Comparison of ENCODE assay signal across 28 mouse cellular contexts in genomic region chr14:33476094-33476760, GRCm38 (mm10). TPM values are rescaled to one million over a fixed set of nuclear protein-coding genes. Genes with fewer than 3 reads are reported as not detected.
DNase-seq lines count a peak whose midpoint lies in the region; ATAC-seq lines count a peak whose summit lies in the region.
"Had no signal": no experiment of that assay in that cellular context is flagged by ENCODE, and none has a peak within 500 bp of the region (broad histone marks: within the 10 kb centered on the region; RNA-seq: fewer than 3 reads in every experiment).

No protein-coding gene starts in this region.

- no peak for ATAC-seq in intestine, embryonic 14.5 days (replicated peaks; ENCODE audit: low FRiP score, low TSS enrichment, low read depth)
- no peak for ATAC-seq in intestine, embryonic 16.5 days
- ATAC-seq: CD4-positive, CD25-positive, alpha-beta regulatory T cell, adult 4 months; forebrain, embryonic 13.5 days; hindbrain, postnatal 0 days; intestine, postnatal 0 days; liver, embryonic 12.5 days; liver, postnatal 0 days had no signal

- H3K4me1 ChIP-seq in intestine, embryonic 14.5 days (replicated peaks; ENCODE audit: control insufficient read depth, insufficient read depth, low read length), result no peaks in the 10 kb centered on the region
- H3K4me1 ChIP-seq in intestine, embryonic 16.5 days (ENCODE audit: control insufficient read depth, insufficient read depth, low read length), result no peaks in the 10 kb centered on the region
- H3K4me1 ChIP-seq: forebrain, embryonic 13.5 days; liver, embryonic 12.5 days had no signal

- peak; percentile 21 to 47 for DNase-seq in frontal cortex, postnatal 36 days (ENCODE audit: low spot score in 2 of 2)
- no peak for DNase-seq in frontal cortex, postnatal 14 days (ENCODE audit: low spot score in 2 of 2)
- DNase-seq in intestine, embryonic 14.5 days (ENCODE audit: low spot score), result peak; percentile 43
- peak; percentile 44 for DNase-seq in right cerebral cortex, adult 18-20 months
- no peak for DNase-seq in right cerebral cortex, postnatal 14 days
- peak; percentile 9 for DNase-seq in yolk sac, embryonic 10.5 days (ENCODE audit: low spot score)
- DNase-seq in urinary bladder, postnatal 4 days (ENCODE audit: low spot score in 2 of 2), result no peak
- DNase-seq: adrenal gland, postnatal 25 days; cerebellum, adult 18-20 months; cerebellum, postnatal 10 days; gastrocnemius, postnatal 10 days; heart, postnatal 14 days; kidney, postnatal 4 days; layer of hippocampus, postnatal 36 days; left cerebral cortex, postnatal 4 days; liver, postnatal 0 days; lung, postnatal 36 days; retina, postnatal 1 day had no signal

- 9% methylated on average over 3 of the region's 3 CpGs for WGBS in intestine, embryonic 14.5 days
- 8% methylated on average over 3 of the region's 3 CpGs for WGBS in intestine, embryonic 16.5 days

- no peaks in the 10 kb centered on the region for H3K9me3 ChIP-seq in intestine, embryonic 14.5 days (ENCODE audit: control insufficient read depth, low read length)
- no peaks in the 10 kb centered on the region for H3K9me3 ChIP-seq in intestine, embryonic 16.5 days (ENCODE audit: control insufficient read depth, low read length)
- H3K9me3 ChIP-seq: forebrain, embryonic 13.5 days; liver, embryonic 12.5 days had no signal

- H3K9ac ChIP-seq in intestine, embryonic 14.5 days (ENCODE audit: low read length), result no peak overlapping the region
- H3K9ac ChIP-seq in intestine, embryonic 16.5 days (ENCODE audit: low read depth, low read length), result no peak overlapping the region
- H3K9ac ChIP-seq: forebrain, embryonic 13.5 days; liver, embryonic 12.5 days; liver, postnatal 0 days had no signal

- H3K27ac ChIP-seq in intestine, embryonic 14.5 days (ENCODE audit: low read depth), result no peak overlapping the region
- H3K27ac ChIP-seq in intestine, embryonic 16.5 days (ENCODE audit: low read length), result no peak overlapping the region
- H3K27ac ChIP-seq: forebrain, embryonic 13.5 days; hindbrain, postnatal 0 days; liver, embryonic 12.5 days had no signal

- no peak overlapping the region for H3K4me3 ChIP-seq in intestine, embryonic 14.5 days (ENCODE audit: low read depth, low read length)
- no peak overlapping the region for H3K4me3 ChIP-seq in intestine, embryonic 16.5 days (ENCODE audit: low read length)
- H3K4me3 ChIP-seq: forebrain, embryonic 13.5 days; liver, embryonic 12.5 days had no signal

- no peak overlapping the region for H3K4me2 ChIP-seq in intestine, embryonic 14.5 days (ENCODE audit: low read length)
- H3K4me2 ChIP-seq in intestine, embryonic 16.5 days (ENCODE audit: low read depth, low read length), result no peak overlapping the region
- H3K4me2 ChIP-seq: forebrain, embryonic 13.5 days; heart, embryonic 11.5 days; liver, embryonic 12.5 days; midbrain, embryonic 11.5 days had no signal

- H3K27me3 ChIP-seq in intestine, embryonic 14.5 days (replicated peaks; ENCODE audit: control insufficient read depth, insufficient read depth, low read length), result no peaks in the 10 kb centered on the region
- no peaks in the 10 kb centered on the region for H3K27me3 ChIP-seq in intestine, embryonic 16.5 days (replicated peaks; ENCODE audit: control insufficient read depth, insufficient read depth, low read length)
- H3K27me3 ChIP-seq: forebrain, embryonic 13.5 days; liver, embryonic 12.5 days had no signal

- H3K36me3 ChIP-seq in intestine, embryonic 14.5 days (ENCODE audit: control insufficient read depth, insufficient read depth, low read length), result no peaks in the 10 kb centered on the region
- no peaks in the 10 kb centered on the region for H3K36me3 ChIP-seq in intestine, embryonic 16.5 days (ENCODE audit: control insufficient read depth, insufficient read depth, low read length)
- H3K36me3 ChIP-seq: liver, embryonic 12.5 days had no signal

RNA-seq across cellular contexts. Expression of gene Frmpd2, which starts 4.7 kb away (rescaled TPM):
- 0.03 TPM in 1 of 2 replicates, not detected in the other for polyA plus RNA-seq in intestine, embryonic 14.5 days (2014; fragmentation: Nextera tagmentation; extraction: Ambion mirVana)
- not detected in 2 replicates for polyA plus RNA-seq in intestine, embryonic 16.5 days (2015; fragmentation: Nextera tagmentation; extraction: Ambion mirVana)
- polyA plus RNA-seq: CD4-positive, CD25-positive, alpha-beta regulatory T cell, adult 4 months; forebrain, embryonic 13.5 days; intestine, postnatal 0 days; kidney, embryonic 14.5 days; liver, embryonic 12.5 days; liver, postnatal 0 days; small intestine, adult 2 months had no signal

RNA-seq across cellular contexts. Expression of gene Mapk8, which starts 29.3 kb away (rescaled TPM):
- 16.2 and 21.2 TPM in 2 replicates for polyA plus RNA-seq in intestine, embryonic 14.5 days (2014; fragmentation: Nextera tagmentation; extraction: Ambion mirVana)
- polyA plus RNA-seq in intestine, embryonic 16.5 days (2015; fragmentation: Nextera tagmentation; extraction: Ambion mirVana), result 10.2 and 10.3 TPM in 2 replicates

Comparison
In these comparisons a context has a peak if more than half of its experiments do, and no peak if none do; other contexts are left out.
1. DNase-seq: peak in frontal cortex, postnatal 36 days (2 of 2), intestine, embryonic 14.5 days (single experiment), right cerebral cortex, adult 18-20 months (single experiment) and yolk sac, embryonic 10.5 days (single experiment); none in frontal cortex, postnatal 14 days (0 of 2), right cerebral cortex, postnatal 14 days (single experiment) and urinary bladder, postnatal 4 days (0 of 2).